Mouse (Mus musculus) intestine, embryonic 16.5 days (tissue): ENCODE data around the gene Agtpbp1. TPM values are rescaled to one million over a fixed set of nuclear protein-coding genes. Genes with fewer than 3 reads are reported as not detected.
"Not testable (repeated sequence)": the region's sequence is repeated elsewhere in the genome, so short reads cannot be mapped to it uniquely, and the experiment has no call there.

ENCODE experiments used
- ATAC-seq: fragments of 200-750 bp; cut with Nextera tagmentation; 2 replicates; pipeline ENCODE4 v1.8.0; 2017; ENCODE audit warnings: moderate TSS enrichment, moderate library complexity
- H3K27ac ChIP-seq: fragments of 300-500 bp; sonication (generic); 2 replicates; pipeline ENCODE4 v1.5.1; 2014; ENCODE audit warnings: mild to moderate bottlenecking, low read length
- H3K27me3 ChIP-seq: fragments of 300-500 bp; sonication (generic); replicated peaks from 2 replicates; pipeline ENCODE4 v1.6.1; 2014; ENCODE audit warnings: low read length, control low read depth, mixed read lengths; ENCODE audit not compliant: control insufficient read depth, insufficient read depth
- H3K36me3 ChIP-seq: fragments of 300-500 bp; sonication (generic); 2 replicates; pipeline ENCODE4 v1.6.1; 2014; ENCODE audit warnings: low read length, control low read depth; ENCODE audit not compliant: control insufficient read depth, insufficient read depth
- H3K4me1 ChIP-seq: fragments of 300-500 bp; sonication (generic); 2 replicates; pipeline ENCODE4 v1.6.1; 2014; ENCODE audit warnings: low read length, control low read depth, mixed read lengths; ENCODE audit not compliant: control insufficient read depth, insufficient read depth
- H3K4me2 ChIP-seq: fragments of 300-500 bp; sonication (generic); 2 replicates; pipeline ENCODE4 v1.6.1; 2014; ENCODE audit warnings: low read depth, low read length, control low read depth
- H3K4me3 ChIP-seq: fragments of 300-500 bp; sonication (generic); 2 replicates; pipeline ENCODE4 v1.5.1; 2014; ENCODE audit warnings: mild to moderate bottlenecking, low read length
- H3K9ac ChIP-seq: fragments of 300-500 bp; sonication (generic); 2 replicates; pipeline ENCODE4 v1.6.1; 2014; ENCODE audit warnings: low read depth, low read length
- H3K9me3 ChIP-seq: fragments of 300-500 bp; sonication (generic); 2 replicates; pipeline ENCODE4 v1.6.1; 2016; ENCODE audit warnings: low read length, control low read depth; ENCODE audit not compliant: control insufficient read depth
- WGBS: fragments of 180-500 bp; shearing (Covaris S2); extraction: QIAGEN DNeasy Blood & Tissue Kit; methylation state at CpG from one replicate; pipeline ENCODE4 v1.1.7; 2014; 5-methylcytosine and 5-hydroxymethylcytosine counted together
- polyA plus RNA-seq: library from polyadenylated mRNA; unstranded; fragments of >200 nt; fragmentation: Nextera tagmentation; extraction: Ambion mirVana; gene quantifications from 2 replicates; pipeline ENCODE4 v1.2.1, GENCODE M21; 2015

Gene Agtpbp1
- polyA plus RNA-seq, 1 experiment from 2014 or later = 10.2 TPM

- no peaks in the 10 kb centered on the region for H3K4me1 ChIP-seq
- no peaks in the 10 kb centered on the region for H3K27me3 ChIP-seq
- no peak overlapping the region for H3K9ac ChIP-seq
- no peak overlapping the region for H3K4me2 ChIP-seq
- no peaks in the 10 kb centered on the region for H3K36me3 ChIP-seq
- no peak for ATAC-seq
- H3K9me3 ChIP-seq = no peaks in the 10 kb centered on the region
- 85% methylated on average over 7 of the region's 7 CpGs for WGBS
- no peak overlapping the region for H3K27ac ChIP-seq
- H3K4me3 ChIP-seq = no peak overlapping the region
These were observed 99.6 kb downstream of the Agtpbp1 start for GRCm38 (mm10) chr13:59485456-59485855.

DNA sequence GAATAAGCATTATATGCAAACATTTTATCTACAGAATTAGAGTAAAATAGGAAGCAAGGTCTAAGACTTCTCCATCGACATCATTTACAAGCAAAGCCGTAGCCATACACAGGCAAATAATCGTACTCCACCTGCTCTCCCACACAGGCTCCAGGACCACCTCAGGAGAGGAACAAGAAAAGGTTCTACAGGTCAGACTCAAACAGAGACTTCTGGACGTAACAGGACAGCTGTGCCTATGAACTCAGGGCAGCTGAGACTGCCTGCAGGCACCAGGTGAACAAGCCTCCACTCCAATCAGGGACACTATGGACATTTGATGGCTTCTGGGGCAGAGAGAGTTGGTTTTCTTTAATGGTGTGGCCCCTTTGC is 103.6 kb downstream of the Agtpbp1 start:
- Histone ChIP-seq H3K9ac (no peak overlapping the region), H3K27me3 (no peaks in the 10 kb centered on the region), H3K4me1 (no peaks in the 10 kb centered on the region), H3K27ac (no peak overlapping the region), H3K9me3 (no peaks in the 10 kb centered on the region), H3K4me2 (no peak overlapping the region), H3K36me3 (0 out of 2 replicates have a peak, but pooled peaks cover 2% of the 10 kb centered on the region), H3K4me3 (no peak overlapping the region)
- no peak for ATAC-seq
- whole genome bisulfite sequencing = 89% methylated on average over 4 of the region's 4 CpGs

- H3K4me3 ChIP-seq = no peak overlapping the region
- ATAC-seq = no peak
- no peaks in the 10 kb centered on the region for H3K9me3 ChIP-seq
- H3K27ac ChIP-seq = no peak overlapping the region
- WGBS = 78% methylated on average over 13 of the region's 13 CpGs
- no peak overlapping the region for H3K4me2 ChIP-seq
- H3K4me1 ChIP-seq = no peaks in the 10 kb centered on the region
- no peaks in the 10 kb centered on the region for H3K27me3 ChIP-seq
- 0 out of 2 replicates have a peak, but pooled peaks cover 2% of the 10 kb centered on the region for H3K36me3 ChIP-seq
- no peak overlapping the region for H3K9ac ChIP-seq
These were observed 104.2 kb downstream of the Agtpbp1 start for GRCm38 (mm10) chr13:59480599-59481483.

GRCm38 (mm10) chr13:59477928-59478327 is 107.1 kb downstream of the Agtpbp1 start:
- not testable (repeated sequence) for H3K9ac ChIP-seq, H3K27me3 ChIP-seq, H3K36me3 ChIP-seq, H3K4me2 ChIP-seq, H3K27ac ChIP-seq, ATAC-seq, H3K9me3 ChIP-seq, H3K4me3 ChIP-seq, H3K4me1 ChIP-seq
- 77% methylated on average over 7 of the region's 7 CpGs for WGBS

- 88% methylated on average over 14 of the region's 14 CpGs for WGBS
- H3K27ac ChIP-seq = no peak overlapping the region
- H3K4me2 ChIP-seq = no peak overlapping the region
- no peaks in the 10 kb centered on the region for H3K4me1 ChIP-seq
- H3K27me3 ChIP-seq = no peaks in the 10 kb centered on the region
- no peaks in the 10 kb centered on the region for H3K9me3 ChIP-seq
- no peak for ATAC-seq
- H3K36me3 ChIP-seq = 0 out of 2 replicates have a peak, but pooled peaks cover 2% of the 10 kb centered on the region
- no peak overlapping the region for H3K9ac ChIP-seq
- no peak overlapping the region for H3K4me3 ChIP-seq
These were observed 107.6 kb downstream of the Agtpbp1 start for GRCm38 (mm10) chr13:59477451-59477850.

DNA sequence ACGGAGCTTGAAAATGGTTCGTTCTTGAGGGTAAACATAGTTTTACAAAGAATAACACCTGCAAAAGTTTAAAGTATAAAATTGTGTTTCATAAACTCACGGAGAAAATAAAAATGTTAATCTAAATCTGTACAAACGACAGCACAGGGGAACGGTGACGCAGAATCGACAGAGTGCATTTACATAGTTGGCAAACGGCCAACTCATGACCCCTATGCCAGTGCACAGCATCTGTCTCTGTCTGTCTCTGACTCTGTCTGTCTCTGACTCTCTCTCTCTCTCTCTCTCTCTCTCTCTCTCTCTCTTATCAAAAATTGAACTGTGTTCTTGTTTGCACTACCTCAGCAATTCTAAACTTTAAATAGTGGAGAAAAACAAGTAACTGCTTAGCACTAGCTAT is 110.1 kb downstream of the Agtpbp1 start:
- Histone ChIP-seq H3K36me3 (0 out of 2 replicates have a peak, but pooled peaks cover 2% of the 10 kb centered on the region), H3K4me2 (no peak overlapping the region), H3K9me3 (no peaks in the 10 kb centered on the region), H3K4me3 (no peak overlapping the region), H3K27ac (no peak overlapping the region), H3K9ac (no peak overlapping the region), H3K27me3 (no peaks in the 10 kb centered on the region), H3K4me1 (no peaks in the 10 kb centered on the region)
- no peak for ATAC-seq
- WGBS = 68% methylated on average over 8 of the region's 8 CpGs

GRCm38 (mm10) chr13:59473341-59473740 is 111.7 kb downstream of the Agtpbp1 start:
- 72% methylated on average over 10 of the region's 10 CpGs for WGBS
- no peak for ATAC-seq

GRCm38 (mm10) chr13:59472222-59472621 is 112.8 kb downstream of the Agtpbp1 start:
- ATAC-seq = no peak
- no peaks in the 10 kb centered on the region for H3K4me1 ChIP-seq
- H3K4me3 ChIP-seq = no peak overlapping the region
- WGBS = 87% methylated on average over 5 of the region's 5 CpGs
- H3K4me2 ChIP-seq = no peak overlapping the region
- H3K27me3 ChIP-seq = no peaks in the 10 kb centered on the region
- H3K36me3 ChIP-seq = 0 out of 2 replicates have a peak, but pooled peaks cover 2% of the 10 kb centered on the region
- no peak overlapping the region for H3K9ac ChIP-seq
- no peaks in the 10 kb centered on the region for H3K9me3 ChIP-seq
- no peak overlapping the region for H3K27ac ChIP-seq

More at GRCm38 (mm10) chr13:59473341-59473740, 111.7 kb downstream of the Agtpbp1 start:
- no peaks in the 10 kb centered on the region for H3K9me3 ChIP-seq
- no peak overlapping the region for H3K4me2 ChIP-seq
- no peak overlapping the region for H3K27ac ChIP-seq
- H3K4me1 ChIP-seq = no peaks in the 10 kb centered on the region
- H3K4me3 ChIP-seq = no peak overlapping the region
- no peak overlapping the region for H3K9ac ChIP-seq
- 0 out of 2 replicates have a peak, but pooled peaks cover 2% of the 10 kb centered on the region for H3K36me3 ChIP-seq
- H3K27me3 ChIP-seq = no peaks in the 10 kb centered on the region

DNA sequence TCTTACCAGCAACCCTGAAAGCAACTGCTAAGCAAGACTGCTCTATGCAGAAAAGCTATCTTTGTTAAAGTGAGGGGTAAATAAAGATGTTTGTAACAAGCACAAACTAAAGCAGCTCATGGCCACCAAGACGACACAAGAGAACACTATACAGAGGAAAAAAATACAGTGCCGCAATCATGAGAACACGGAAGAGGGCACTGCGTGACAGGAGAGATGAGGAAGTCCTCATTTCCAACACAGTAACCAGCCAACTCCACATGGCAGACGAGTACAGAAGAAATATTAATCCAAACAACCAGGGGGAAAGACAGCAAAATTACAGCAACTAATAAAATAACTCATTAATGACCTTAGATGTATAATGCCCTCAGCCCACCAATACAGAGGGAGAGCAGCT is 115.3 kb downstream of the Agtpbp1 start:
- Histone ChIP-seq H3K4me3 (no peak overlapping the region), H3K4me2 (no peak overlapping the region), H3K9me3 (no peaks in the 10 kb centered on the region), H3K4me1 (no peaks in the 10 kb centered on the region), H3K36me3 (no peaks in the 10 kb centered on the region), H3K27ac (no peak overlapping the region), H3K27me3 (no peaks in the 10 kb centered on the region), H3K9ac (no peak overlapping the region)
- no peak for ATAC-seq
- 89% methylated on average over 5 of the region's 5 CpGs for WGBS
